Comparison of ENCODE assay signal across 9 mouse cellular contexts in genomic region chr11:118909814-118910201, GRCm38 (mm10). TPM values are rescaled to one million over a fixed set of nuclear protein-coding genes. Genes with fewer than 3 reads are reported as not detected.
DNase-seq lines count a peak whose midpoint lies in the region; ATAC-seq lines count a peak whose summit lies in the region.
"Had no signal": no experiment of that assay in that cellular context is flagged by ENCODE, and none has a peak within 500 bp of the region (broad histone marks: within the 10 kb centered on the region; RNA-seq: fewer than 3 reads in every experiment).

No protein-coding gene starts in this region.

- H3K4me1 ChIP-seq in heart, embryonic 12.5 days (replicated peaks): peaks cover 21% of the 10 kb centered on the region
- peaks cover 45% of the 10 kb centered on the region for H3K4me1 ChIP-seq in forebrain, embryonic 15.5 days
- H3K4me1 ChIP-seq in midbrain, embryonic 13.5 days (replicated peaks): peaks cover 63% of the 10 kb centered on the region

- DNase-seq in heart, adult 9 months (ENCODE audit: low spot score in 2 of 2): no peak
- DNase-seq in brain, adult 2 months (ENCODE audit: low read depth, low spot score): peak; percentile 59
- DNase-seq in frontal cortex, postnatal 14 days (ENCODE audit: low spot score in 2 of 2): no peak
- DNase-seq in thymus, adult 18-20 months: no peak
- no peak for DNase-seq in layer of hippocampus, adult 9-10 months (ENCODE audit: low spot score)

- no peak for ATAC-seq in heart, embryonic 12.5 days (ENCODE audit: insufficient number of reproducible peaks, low FRiP score)
- ATAC-seq in forebrain, embryonic 15.5 days (replicated peaks): peak; percentile 51
- peak; percentile 63 for ATAC-seq in midbrain, embryonic 13.5 days

- H3K9ac ChIP-seq in heart, embryonic 12.5 days: 0 out of 2 replicates have a peak overlapping the region, but pooled peaks have one; percentile 46
- H3K9ac ChIP-seq in forebrain, embryonic 15.5 days (replicated peaks): peak overlapping the region; percentile 88
- H3K9ac ChIP-seq in midbrain, embryonic 13.5 days (replicated peaks): peak overlapping the region; percentile 87

- peak overlapping the region; percentile 50 for H3K4me3 ChIP-seq in heart, embryonic 12.5 days
- peak overlapping the region; percentile 80 for H3K4me3 ChIP-seq in forebrain, embryonic 15.5 days
- H3K4me3 ChIP-seq in midbrain, embryonic 13.5 days (replicated peaks): peak overlapping the region; percentile 80

- H3K36me3 ChIP-seq in heart, embryonic 12.5 days: no peaks in the 10 kb centered on the region
- H3K36me3 ChIP-seq in forebrain, embryonic 15.5 days: no peaks in the 10 kb centered on the region
- no peaks in the 10 kb centered on the region for H3K36me3 ChIP-seq in midbrain, embryonic 13.5 days

- peak overlapping the region; percentile 79 for H3K4me2 ChIP-seq in heart, embryonic 12.5 days
- peak overlapping the region; percentile 85 for H3K4me2 ChIP-seq in forebrain, embryonic 15.5 days (replicated peaks)
- H3K4me2 ChIP-seq in midbrain, embryonic 13.5 days (replicated peaks): peak overlapping the region; percentile 90

- H3K27me3 ChIP-seq in heart, embryonic 12.5 days (replicated peaks): peaks cover 82% of the 10 kb centered on the region
- no peaks in the 10 kb centered on the region for H3K27me3 ChIP-seq in forebrain, embryonic 15.5 days
- H3K27me3 ChIP-seq in midbrain, embryonic 13.5 days: peaks cover 26% of the 10 kb centered on the region

- WGBS in heart, embryonic 12.5 days: under 1% methylated on average over 13 of the region's 13 CpGs
- under 1% methylated on average over 13 of the region's 13 CpGs for WGBS in forebrain, embryonic 15.5 days
- WGBS in midbrain, embryonic 13.5 days: under 1% methylated on average over 13 of the region's 13 CpGs

- no peaks in the 10 kb centered on the region for H3K9me3 ChIP-seq in heart, embryonic 12.5 days (replicated peaks)
- no peaks in the 10 kb centered on the region for H3K9me3 ChIP-seq in forebrain, embryonic 15.5 days
- no peaks in the 10 kb centered on the region for H3K9me3 ChIP-seq in midbrain, embryonic 13.5 days

- H3K27ac ChIP-seq in heart, embryonic 12.5 days (ENCODE audit: poor library complexity, severe bottlenecking): no peak overlapping the region
- peak overlapping the region; percentile 93 for H3K27ac ChIP-seq in forebrain, embryonic 15.5 days (replicated peaks)
- H3K27ac ChIP-seq in midbrain, embryonic 13.5 days: peak overlapping the region; percentile 95

RNA-seq across cellular contexts. Expression of gene Rbfox3, which starts 1.6 kb away (rescaled TPM):
- 0.08 and 0.26 TPM in 2 replicates for polyA plus RNA-seq in heart, embryonic 12.5 days (2016; fragmentation: Nextera tagmentation; extraction: Ambion mirVana)
- 51.1 and 57.2 TPM in 2 replicates for polyA plus RNA-seq in forebrain, embryonic 15.5 days (2015; fragmentation: Nextera tagmentation; extraction: Ambion mirVana)
- polyA plus RNA-seq in midbrain, embryonic 13.5 days (2015; fragmentation: Nextera tagmentation; extraction: Ambion mirVana): 28.2 and 29.9 TPM in 2 replicates
- polyA plus RNA-seq: C2C12 had no signal

Comparison
In these comparisons a context has a peak if more than half of its experiments do, and no peak if none do; other contexts are left out.
1. RNA of gene Rbfox3, which starts 1.6 kb away (polyA plus RNA-seq): 51.1 to 57.2 TPM in forebrain, embryonic 15.5 days and 28.2 to 29.9 TPM in midbrain, embryonic 13.5 days; 0.08 to 0.26 TPM in heart, embryonic 12.5 days; every median in the first group is over 10 times any median in the second.
2. Peak in every context shown above with its lines, with median percentiles within 50 percentile points of each other: H3K4me2 ChIP-seq, H3K4me3 ChIP-seq and H3K9ac ChIP-seq.